Mouse (Mus musculus) lung, adult 2 months (tissue): ENCODE results near the gene Cacna1e. TPM values are rescaled to one million over a fixed set of nuclear protein-coding genes. Genes with fewer than 3 reads are reported as not detected.

Experiments
- DNase-seq: peaks from one replicate; pipeline ENCODE4 v3.0.0; 2022
- H3K4me1 ChIP-seq: fragments of 200-500 bp; 2 replicates; pipeline ENCODE4 v1.6.1; 2011; ENCODE audit warnings: low read length; ENCODE audit not compliant: control insufficient read depth, insufficient read depth
- H3K4me3 ChIP-seq: fragments of 200-500 bp; replicated peaks from 2 replicates; pipeline ENCODE3; 2011; ENCODE audit warnings: low read depth, mild to moderate bottlenecking, control low read depth, low read length; ENCODE audit errors: extremely low read depth
- CTCF ChIP-seq: fragments of 200-500 bp; IDR thresholded peaks from 2 replicates; pipeline ENCODE4 v1.5.1; 2011; ENCODE audit warnings: mild to moderate bottlenecking, low read length, control low read depth; ENCODE audit not compliant: insufficient read depth
- POLR2A ChIP-seq: fragments of 200-500 bp; IDR thresholded peaks from 2 replicates; pipeline ENCODE4 v1.6.1; 2011; ENCODE audit warnings: low read depth, mild to moderate bottlenecking, control low read depth, low read length, borderline replicate concordance; ENCODE audit errors: extremely low read depth
- WGBS: fragments of 180-500 bp; shearing (Covaris S2); methylation state at CpG from one replicate; pipeline ENCODE4 v1.1.7; 2018; 5-methylcytosine and 5-hydroxymethylcytosine counted together
- polyA plus RNA-seq: library from polyadenylated mRNA; depleted of rRNA; stranded (reverse); fragments of >200 nt; gene quantifications from 2 replicates; pipeline ENCODE4 v1.2.3, GENCODE M21; 2012

Cacna1e gene
- polyA plus RNA-seq, 1 experiment: 0.41 TPM

DNA sequence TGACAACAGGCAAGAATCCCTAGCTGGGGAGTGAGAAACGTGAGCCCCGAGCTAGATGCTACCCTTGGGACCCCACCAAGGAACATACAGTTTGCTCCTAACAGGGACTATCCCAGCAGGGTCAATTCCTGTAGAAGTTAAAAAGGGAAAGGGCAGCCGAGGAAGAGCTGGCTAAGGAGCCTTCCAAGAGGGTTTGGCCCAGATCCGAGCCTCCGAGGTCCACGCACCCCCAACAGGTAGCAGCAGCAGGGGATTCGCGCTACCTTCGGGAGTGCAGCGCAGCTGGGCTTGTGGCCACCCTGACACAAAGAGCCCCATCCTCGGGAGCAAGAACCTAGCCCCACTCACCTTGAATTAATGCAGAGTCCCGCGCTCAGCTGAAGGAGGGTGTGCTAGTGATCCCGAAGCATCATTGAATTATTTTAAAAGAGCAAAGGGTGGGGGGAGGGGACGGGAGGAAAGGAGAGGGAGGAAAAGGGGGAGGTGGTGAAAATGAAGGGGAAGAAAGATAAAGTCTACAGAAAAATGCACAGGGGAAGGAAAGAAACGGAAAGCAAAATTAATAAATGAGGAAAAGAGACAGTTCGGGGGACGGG, 607 bp downstream of the Cacna1e start:
- WGBS: 6% methylated on average over 18 of the region's 18 CpGs
- no peak for DNase-seq
- TF ChIP-seq CTCF (no peak), POLR2A (no peak)
- Histone ChIP-seq H3K4me1 (no peaks in the 10 kb centered on the region), H3K4me3 (no peak overlapping the region)

DNA sequence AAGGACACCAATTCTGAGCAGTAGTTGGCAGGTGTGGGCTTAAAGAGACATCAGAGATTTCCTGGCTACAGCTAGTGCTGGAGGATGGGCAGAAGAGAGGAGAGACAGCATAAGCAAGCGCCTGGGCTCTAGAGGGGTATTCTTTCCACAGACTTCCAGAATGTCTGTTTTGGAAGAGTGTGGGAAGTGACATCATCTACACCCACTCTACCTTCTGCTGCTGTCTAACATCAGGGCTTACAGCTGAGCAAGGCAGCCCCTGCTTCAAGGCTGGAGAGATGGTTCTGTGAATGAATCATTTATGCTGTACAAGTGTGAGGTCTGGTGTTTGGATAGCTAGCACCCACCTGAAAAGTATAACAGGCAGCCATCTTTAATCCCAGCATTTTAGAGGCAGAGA, 18.3 kb downstream of the Cacna1e start:
- no peak for DNase-seq
- no peak overlapping the region for H3K4me3 ChIP-seq
- TF ChIP-seq CTCF (no peak), POLR2A (no peak)
- 85% methylated on average over 1 of the region's 1 CpGs for WGBS
- no peaks in the 10 kb centered on the region for H3K4me1 ChIP-seq

DNA sequence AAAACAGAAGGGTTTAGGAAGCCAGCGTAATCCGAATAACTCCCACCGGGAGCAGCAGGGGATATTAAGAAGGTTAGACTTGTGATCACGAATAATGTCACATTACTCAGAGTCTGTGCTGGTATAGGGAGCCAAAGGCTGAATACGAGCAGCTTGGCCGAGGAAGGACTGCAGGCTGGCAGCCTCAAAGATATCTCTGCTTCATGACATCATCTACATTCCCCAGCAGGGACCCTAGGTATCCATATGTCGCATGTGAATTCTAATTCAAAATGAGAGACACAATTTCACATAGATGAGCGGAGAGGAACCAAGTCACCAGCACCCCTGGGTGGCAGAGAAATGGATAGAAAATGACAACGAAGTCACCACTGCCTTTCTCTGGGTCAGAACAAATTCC, 22.9 kb downstream of the Cacna1e start:
- no peak for DNase-seq
- Histone ChIP-seq H3K4me3 (no peak overlapping the region), H3K4me1 (no peaks in the 10 kb centered on the region)
- 77% methylated on average over 9 of the region's 9 CpGs for WGBS
- TF ChIP-seq POLR2A: no peak
- TF ChIP-seq CTCF: no peak

DNA sequence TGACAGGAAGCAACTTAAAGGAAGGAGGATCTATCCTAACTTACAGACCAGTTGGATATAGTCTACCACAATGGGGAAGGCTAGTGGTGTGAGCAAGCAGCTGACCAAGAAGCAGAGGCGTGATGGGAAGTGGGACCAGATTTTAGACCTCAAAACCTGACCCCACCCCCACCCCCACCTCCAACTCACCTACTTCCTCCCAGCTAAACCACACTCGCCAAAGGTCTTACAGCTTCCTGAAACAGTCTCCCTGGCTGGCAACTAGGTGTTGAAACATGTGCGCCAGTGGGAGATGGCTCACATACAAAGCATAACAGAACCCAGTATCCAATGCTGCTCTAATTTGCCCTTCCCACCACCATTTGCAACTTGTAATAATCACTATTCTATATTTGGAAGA, 29.7 kb downstream of the Cacna1e start:
- H3K4me1 ChIP-seq: no peaks in the 10 kb centered on the region
- no peak for DNase-seq
- 58% methylated on average over 3 of the region's 3 CpGs for WGBS
- no peak for TF ChIP-seq POLR2A
- TF ChIP-seq CTCF: no peak
- no peak overlapping the region for H3K4me3 ChIP-seq

DNA sequence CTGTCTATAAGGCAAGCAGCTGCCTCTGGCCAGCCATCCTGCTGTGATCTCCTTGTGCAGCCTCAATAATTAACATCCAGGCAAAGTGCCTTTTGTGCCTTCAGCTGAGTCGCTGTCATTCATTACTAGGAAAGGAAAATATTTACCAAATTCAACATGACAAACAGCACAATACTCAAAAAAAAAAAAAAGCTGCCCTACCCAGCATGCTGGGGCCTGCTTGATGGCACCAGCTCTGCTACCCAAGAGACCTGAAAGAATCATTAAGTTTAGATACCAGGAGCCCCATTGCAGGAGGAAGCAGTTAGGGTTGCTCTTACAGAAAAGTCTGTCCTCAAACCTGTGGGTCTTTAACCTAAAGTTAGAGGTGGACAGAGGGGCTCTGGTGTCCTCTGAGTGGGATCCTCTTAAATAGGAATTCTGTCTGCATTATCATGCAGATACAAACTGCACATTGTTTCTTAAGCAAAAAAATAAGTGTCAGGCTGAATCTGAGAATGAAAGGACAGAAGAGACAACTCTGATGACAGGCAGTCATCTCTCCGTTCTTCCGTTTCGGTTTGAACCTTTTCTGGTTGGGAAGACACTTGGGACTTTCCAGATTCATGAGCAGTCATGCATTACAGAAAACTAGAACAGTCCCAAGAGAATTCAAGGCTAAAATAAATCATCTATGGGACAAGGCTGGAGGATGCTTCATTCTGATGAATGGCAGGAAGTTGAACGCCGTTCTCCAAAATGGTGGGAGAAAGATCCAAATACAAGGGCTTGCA, 33.6 kb downstream of the Cacna1e start:
- Histone ChIP-seq H3K4me1 (no peaks in the 10 kb centered on the region), H3K4me3 (no peak overlapping the region)
- TF ChIP-seq POLR2A (no peak), CTCF (no peak)
- no peak for DNase-seq
- 66% methylated on average over 6 of the region's 6 CpGs for WGBS

DNA sequence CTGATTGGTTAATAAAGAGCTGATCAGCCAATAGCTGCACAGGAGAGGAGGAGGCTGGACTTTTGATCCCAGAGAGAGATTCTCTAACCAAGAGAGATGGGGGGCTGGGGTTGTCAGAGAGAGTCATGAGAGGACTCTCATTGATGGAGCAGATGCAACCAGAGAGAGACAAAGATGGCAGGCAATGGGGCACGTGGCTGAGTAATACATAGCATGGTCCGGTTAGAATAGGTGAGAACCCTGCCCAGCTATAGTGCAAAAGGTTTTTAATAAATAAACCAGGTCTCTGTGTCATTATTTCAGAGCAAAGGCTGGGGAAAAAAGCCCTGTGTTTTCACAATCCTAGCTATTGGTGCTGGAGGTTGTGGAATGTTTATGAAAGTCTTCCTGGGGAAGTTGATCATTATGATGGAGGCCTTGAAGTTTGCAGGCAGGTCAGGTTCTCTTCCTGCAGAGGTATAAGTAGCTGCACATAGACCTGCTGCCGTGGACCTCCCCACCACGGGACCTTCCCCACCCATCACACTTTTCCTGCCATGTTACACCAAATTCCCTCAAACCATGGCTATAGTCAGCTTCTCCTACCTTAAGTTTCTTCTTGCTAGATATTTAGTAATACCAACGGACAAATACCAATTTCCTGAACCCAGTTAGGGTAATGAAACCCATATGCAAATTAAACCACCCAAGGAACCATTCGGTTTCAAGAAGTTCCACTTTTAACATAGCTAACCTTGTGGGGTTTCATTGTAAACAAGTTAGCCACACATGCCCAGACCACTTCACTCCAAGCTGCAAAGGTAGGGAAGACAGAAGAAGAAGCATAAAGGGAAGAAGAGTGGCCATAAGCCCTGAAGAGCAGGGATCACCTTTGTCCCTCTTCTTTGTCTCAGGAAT, 35.4 kb downstream of the Cacna1e start:
- WGBS: 35% methylated on average over 6 of the region's 6 CpGs
- DNase-seq: no peak
- H3K4me1 ChIP-seq: no peaks in the 10 kb centered on the region
- H3K4me3 ChIP-seq: no peak overlapping the region
- TF ChIP-seq CTCF: no peak
- no peak for TF ChIP-seq POLR2A

DNA sequence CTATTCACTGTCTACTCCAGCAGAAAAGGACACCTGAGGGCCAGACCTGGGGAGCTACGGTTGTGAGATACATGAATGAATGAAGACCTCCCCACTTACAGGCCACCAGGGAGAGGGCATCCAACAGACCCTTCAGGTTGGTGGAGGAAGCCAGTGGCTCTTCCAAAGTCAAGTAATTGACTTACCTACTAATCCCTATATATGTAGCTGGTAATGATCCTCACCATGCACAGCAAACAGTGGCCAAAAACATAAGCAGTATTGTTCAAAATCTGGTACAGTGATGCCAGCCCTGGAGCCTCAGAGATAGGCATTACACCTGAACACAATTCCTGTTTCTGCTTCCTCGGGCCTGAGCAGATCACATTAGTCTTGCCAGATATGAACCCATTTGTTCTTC, 37.4 kb downstream of the Cacna1e start:
- Histone ChIP-seq H3K4me3 (no peak overlapping the region), H3K4me1 (no peaks in the 10 kb centered on the region)
- TF ChIP-seq CTCF: no peak
- 78% methylated on average over 2 of the region's 2 CpGs for WGBS
- DNase-seq: no peak

DNA sequence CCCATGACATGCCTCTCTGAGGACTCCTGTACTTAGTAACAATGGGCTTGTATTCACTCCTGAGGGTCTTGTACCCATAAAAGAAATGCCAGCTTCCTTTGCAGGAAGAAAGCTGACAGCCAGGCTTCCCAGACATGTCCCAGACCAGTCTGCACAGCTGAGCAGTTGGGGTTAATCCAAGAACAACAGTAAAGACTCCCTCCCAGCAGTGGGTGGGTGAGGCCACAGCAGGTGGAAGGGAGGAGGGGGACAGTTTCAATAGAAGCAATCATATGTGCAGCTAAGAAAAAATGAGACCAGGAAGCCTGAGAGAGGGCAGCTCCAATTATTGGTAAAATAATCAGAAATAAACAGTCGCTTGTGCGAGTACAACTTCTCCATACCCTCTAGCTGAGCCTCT, 40.9 kb downstream of the Cacna1e start:
- no peak for DNase-seq
- WGBS: 63% methylated on average over 2 of the region's 2 CpGs
- H3K4me3 ChIP-seq: no peak overlapping the region
- TF ChIP-seq POLR2A (no peak), CTCF (no peak)
- H3K4me1 ChIP-seq: no peaks in the 10 kb centered on the region

DNA sequence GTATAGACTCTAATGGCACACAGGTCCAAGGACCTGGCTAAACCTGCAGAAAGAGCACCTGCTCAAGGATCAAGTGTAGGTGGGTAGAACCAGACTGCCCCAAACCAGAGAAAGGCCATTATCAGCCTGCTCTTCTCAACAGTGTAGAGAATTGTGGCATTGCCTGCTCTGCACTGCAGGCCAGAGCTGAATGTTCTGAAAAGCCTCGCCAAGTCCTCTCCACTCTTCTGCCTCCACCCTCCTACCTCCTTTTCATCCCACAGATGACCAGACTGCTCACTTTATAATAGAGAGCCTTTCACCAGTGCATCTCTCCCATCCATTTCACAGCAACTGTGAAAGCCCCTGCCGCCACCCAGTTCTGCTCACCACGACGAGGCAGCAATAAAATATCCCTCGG, 42.0 kb downstream of the Cacna1e start:
- no peak for TF ChIP-seq CTCF
- no peak for TF ChIP-seq POLR2A

More for the DNA sequence above, 42.0 kb downstream of the Cacna1e start:
- DNase-seq: no peak
- Histone ChIP-seq H3K4me3 (no peak overlapping the region), H3K4me1 (no peaks in the 10 kb centered on the region)
- WGBS: 84% methylated on average over 5 of the region's 5 CpGs
